Mouse (Mus musculus): Measurements from ENCODE around the gene Vmn1r40.

DNA sequence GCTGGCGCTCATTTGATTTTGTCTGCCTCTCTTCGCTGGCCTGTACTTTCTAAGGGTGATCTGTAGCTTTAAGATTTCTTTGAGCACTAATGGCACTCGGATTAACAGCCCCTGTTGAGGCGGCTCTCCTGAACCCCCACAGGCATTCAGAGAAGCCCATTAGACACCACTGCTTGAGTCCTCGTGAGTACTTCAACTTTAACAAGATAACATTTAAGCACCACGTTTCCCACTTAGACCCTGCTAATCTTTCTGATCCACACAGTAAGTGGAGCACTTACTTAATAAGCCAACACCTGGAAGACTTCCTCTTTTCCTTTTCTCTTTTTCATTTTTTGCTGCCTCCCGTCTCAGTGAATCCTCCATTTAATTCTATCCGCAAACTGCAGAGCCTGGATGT is 42.2 kb upstream of the Vmn1r40 start:
- TF ChIP-seq POLR2A (IDR thresholded peaks at IDR 0.05; ENCODE audit: extremely low read depth, insufficient read depth, low read length) (no peak), CTCF (IDR thresholded peaks at IDR 0.05; ENCODE audit: low read depth, low read length) (no peak)

Data from liver, adult 2 months (tissue).